Mouse (Mus musculus) lung, postnatal 4 days (tissue): ENCODE results near the gene Hps5.
"Not testable (repeated sequence)": the region's sequence is repeated elsewhere in the genome, so short reads cannot be mapped to it uniquely, and the experiment has no call there.

ENCODE experiments used
- DNase-seq, 2 experiments: peaks; one replicate each; pipeline ENCODE4 v3.0.0; 2021

The Hps5 gene

GRCm38 (mm10) chr7:46795287-46796205 lies at the start of gene Hps5, which contains the start of gene Gtf2h1:
TSS of gene Hps5 (minus strand) at chr7:46796064.
TSS of gene Gtf2h1 (plus strand) at chr7:46796103.
- peak; percentile 98 for DNase-seq

DNA sequence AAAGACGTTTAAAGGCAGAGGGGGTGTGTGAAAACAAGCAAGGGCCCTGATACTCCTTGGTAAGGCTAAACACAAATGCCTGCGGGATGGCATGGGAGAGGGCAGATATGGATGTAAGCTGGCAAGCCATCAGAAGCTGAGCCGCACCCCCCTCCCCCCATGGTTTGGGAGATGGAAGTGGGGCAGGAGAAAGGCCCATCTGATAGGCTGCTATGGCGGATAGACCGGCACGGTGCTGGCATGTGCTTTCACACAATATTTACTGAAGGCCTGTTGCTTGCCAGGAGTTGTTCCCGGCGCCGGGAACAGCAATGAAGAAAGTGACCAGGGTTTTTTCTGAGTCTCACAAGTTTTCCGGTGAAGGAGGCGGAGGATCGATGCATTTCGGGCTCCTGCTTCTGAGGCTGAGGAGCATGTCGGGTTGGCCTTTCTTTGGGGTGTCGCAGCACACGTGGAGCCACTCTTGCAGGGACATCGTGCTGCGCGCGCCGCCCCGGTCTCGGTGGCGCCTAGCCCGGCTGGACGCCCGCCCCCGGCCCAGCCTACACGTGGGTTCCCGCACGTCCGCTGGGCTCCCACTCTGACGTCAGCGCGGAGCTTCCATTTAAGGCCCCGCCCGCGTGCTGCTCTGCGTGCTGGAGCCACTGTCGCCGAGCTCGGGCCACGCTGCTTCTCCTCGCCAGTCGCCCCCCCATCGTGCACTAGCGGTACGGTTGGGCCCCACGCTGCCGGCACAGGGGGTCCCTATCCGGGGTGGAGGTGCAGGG lies 49.5 kb upstream of the Hps5 start:
- DNase-seq = peak; percentile 96

DNA sequence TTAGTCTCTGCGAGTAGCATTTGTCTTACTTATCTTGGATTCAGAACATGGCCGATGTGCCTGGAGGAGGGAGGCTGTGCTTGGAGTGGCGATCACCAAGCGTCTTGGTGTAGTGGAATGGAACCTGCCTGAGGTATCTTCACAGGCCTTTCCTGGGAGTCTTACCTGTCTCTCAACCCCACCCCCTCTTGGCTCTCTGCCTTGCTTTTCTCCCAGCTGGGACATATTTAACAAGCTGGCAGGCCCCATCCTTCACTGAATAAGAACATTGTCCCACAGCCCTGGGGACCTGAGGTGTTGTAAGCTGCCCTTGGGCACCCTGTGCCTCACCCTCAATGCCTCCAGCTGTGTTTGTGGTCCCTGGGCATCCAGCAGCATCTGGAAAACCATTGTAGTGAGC lies 47.7 kb upstream of the Hps5 start:
- DNase-seq = no peak

DNA sequence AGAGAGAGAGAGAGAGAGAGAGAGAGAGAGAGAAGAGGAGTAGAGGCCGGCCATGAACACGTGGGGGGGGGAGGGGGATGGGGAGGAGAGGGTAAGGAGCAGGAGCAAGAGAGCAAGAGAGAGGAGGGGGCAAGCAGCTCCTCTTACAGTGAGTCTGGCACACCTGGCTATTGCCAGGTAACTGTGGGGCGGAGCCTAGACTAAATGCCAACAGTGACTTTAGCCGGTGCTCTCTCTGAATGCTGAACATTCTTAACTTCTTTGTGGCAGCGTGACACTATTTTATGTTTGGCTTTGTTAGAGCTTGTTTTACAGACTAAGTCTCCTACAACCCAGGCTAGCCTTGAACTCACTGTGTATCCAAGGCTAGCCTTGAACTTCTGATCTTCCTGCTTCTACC lies 46.4 kb upstream of the Hps5 start:
- peak in 1 of 2 experiments; percentile 47 for DNase-seq

DNA sequence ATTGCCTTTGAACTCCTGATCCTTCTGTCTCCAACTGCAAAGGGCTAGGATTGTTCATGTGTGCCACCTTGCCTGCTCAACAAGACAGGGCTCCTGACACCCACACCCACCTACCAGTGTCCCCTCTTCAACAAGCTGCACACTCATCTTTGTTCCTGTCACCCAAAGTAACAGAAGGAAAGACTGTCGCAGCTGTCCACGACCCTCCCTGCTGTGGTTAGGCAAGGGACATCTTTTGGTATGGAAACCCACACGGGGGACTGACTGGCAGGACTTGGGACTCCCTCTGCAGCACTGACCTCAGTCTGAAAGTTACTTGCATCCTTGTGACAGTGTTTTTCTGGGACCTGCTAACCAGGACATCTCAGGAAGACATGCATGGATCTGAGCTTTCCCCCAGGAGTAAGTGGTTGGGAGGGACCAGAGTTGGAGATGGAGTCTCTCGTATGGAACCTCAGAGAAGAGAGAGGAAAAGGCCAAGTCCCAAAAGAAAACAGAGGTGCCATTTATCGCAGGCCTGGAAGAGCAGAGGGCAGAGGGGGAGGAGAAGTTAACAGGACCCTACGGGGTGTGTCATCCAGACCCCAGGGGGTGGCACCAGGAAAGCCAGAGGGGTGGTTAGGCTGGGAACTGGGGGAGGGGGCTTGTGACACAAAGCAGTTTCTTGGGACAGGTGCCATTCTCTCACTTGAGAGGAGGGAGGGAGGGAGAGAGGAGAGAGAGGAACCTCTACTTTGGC lies 45.1 kb upstream of the Hps5 start, which contains the start of gene Ldha:
Gene Ldha, plus strand, starts transcription at position 689 of the 739 bp plus-strand sequence.
- DNase-seq = peak in 1 of 2 experiments; percentile 16

- peak; percentile 66 to 85 for DNase-seq
Measured at GRCm38 (mm10) chr7:46840326-46840725, 44.5 kb upstream of the Hps5 start.

GRCm38 (mm10) chr7:46839861-46840260 lies 44.0 kb upstream of the Hps5 start:
- DNase-seq = no peak

DNA sequence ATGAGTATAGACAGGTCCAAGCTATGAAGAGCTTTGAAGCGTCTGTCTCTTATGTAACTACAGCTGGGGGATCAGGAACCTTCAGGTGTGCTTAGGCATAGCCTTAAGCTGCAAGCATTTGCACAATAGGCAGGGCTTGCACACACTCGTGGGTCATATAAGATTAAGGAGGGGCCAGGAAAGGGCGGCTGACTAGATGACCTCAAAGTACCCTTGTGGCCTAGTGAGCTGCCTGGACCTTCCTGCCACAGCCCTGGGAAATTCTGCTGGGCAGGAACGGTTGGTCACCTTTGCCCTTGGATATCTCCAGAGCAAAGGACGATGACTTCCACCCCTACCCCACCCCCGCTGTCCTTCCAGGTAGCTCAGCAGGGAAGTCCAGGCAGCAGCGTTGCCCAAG lies 43.6 kb upstream of the Hps5 start:
- peak; percentile 48 to 58 for DNase-seq

DNA sequence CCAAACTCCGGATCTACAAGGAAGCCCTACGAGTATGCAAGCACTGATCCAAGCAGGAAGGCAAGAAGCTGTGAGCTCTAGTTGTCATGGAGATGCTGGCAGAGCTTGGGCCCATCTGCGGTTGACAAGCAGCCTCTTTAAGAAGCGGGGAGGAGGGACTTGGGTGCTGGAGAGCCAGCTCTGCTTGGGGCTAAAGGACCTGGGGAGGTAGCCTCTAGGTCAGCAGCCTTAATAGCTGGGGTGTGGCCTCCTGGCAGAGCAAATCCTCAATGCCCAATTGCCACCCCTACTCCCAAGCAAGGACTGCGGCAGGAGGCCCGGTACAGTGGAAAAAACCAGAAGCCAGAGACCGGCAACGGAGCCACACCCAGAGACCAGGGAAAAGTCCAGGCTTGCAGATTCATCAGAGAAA lies 43.0 kb upstream of the Hps5 start:
- DNase-seq = peak; percentile 83 to 92

DNA sequence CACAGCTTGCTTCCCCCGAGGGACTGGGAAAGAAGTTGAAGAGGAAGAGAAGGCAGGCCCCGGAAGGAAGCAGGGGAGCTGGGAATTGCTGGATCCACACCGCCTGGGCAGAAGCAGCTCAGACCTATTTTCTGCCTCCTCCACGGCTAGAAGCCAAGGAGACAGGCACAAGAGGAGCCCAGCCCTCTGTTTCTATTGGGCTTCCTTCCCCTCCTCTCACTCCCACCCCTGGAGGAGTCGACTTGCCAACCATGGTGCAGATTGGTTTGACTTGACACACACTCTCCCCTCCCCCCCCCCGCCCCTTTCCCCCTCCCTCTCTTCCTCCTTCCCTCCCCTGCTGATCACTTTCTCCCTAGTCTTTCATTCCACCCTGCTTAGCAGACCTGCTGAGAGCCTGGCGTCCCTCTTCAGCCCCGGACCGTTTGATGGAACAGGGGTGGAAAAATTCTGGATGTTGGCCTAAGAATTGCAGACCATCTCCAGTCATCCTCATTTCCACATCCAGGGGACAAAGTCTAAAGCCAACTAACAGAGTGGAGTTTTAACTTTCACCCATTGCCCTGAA lies 42.3 kb upstream of the Hps5 start:
- peak; percentile 61 to 71 for DNase-seq

DNA sequence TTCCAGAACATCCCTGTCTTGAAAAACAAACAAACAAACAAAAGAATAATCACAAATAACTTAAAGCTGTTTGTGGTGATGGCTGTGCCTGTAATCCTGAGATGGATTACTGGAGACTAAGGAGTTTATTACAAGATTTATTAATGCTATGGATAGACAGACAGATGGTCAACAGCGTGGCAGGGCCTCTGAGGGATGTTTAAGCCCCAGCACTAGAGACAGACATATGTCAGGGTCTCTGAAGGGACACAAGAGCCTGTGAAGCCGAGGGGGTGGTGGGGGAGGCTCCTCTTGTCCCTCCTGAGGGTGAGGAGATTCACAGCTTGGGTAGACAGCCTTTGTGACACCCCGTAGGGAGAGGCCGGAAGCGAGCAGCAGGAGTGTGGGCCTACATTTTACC lies 41.2 kb upstream of the Hps5 start:
- no peak for DNase-seq

DNA sequence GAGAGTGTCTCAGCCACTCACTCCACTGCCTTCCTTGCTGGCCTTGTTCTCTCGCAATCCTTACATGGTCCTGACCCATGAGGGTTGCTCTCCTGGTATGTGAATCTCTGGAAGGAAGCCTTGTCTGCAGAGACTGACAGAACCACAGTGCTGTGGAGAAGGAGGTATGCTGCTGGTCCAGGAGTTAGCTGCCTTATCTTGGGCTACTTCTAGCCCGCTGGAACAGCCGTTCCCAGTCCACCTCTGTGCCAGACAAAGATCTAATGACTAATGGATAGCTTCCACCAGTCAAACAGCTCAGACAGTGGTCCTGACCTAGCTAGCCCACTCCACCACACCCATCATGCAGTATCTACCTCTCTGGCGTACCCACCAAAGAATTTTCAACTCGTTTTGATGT lies 40.5 kb upstream of the Hps5 start:
- DNase-seq = no peak

- peak in 1 of 2 experiments; percentile 50 for DNase-seq
Measured at GRCm38 (mm10) chr7:46834994-46835610, 39.2 kb upstream of the Hps5 start.

- DNase-seq = no peak
Measured at GRCm38 (mm10) chr7:46833670-46834255, 37.9 kb upstream of the Hps5 start.

GRCm38 (mm10) chr7:46833266-46833665 lies 37.4 kb upstream of the Hps5 start:
- DNase-seq = peak; percentile 66 to 81

DNA sequence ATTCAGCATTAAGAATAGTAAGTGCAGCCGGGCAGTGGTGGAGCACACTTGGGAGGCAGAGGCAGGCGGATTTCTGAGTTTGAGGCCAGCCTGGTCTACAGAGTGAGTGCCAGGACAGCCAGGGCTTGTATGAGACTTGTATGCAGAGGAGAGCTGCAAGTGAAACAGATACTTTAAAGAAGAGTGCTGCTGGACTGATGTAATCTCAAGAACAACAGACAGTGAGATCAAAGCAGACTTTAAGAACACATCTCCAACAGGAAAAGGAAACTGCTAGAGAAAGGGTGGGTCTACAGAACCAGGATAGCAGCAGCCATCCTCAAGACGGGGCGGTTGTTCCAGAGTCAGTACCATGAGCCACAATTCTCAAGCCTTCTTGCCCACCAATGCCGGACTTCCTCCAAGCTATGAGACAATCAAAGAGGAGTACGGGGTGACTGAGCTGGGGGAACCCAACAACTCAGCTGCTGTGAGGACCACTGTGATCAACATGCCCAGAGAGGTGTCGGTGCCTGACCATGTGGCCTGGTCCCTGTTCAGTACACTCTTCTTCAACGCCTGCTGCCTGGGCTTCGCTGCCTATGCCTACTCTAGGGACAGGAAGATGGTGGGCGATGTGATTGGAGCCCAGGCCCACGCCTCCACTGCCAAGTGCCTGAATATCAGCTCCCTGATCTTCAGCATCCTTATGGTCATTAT lies 36.4 kb upstream of the Hps5 start:
- DNase-seq = not testable (repeated sequence)

- DNase-seq = no peak
Measured at GRCm38 (mm10) chr7:46831693-46832092, 35.8 kb upstream of the Hps5 start.

DNA sequence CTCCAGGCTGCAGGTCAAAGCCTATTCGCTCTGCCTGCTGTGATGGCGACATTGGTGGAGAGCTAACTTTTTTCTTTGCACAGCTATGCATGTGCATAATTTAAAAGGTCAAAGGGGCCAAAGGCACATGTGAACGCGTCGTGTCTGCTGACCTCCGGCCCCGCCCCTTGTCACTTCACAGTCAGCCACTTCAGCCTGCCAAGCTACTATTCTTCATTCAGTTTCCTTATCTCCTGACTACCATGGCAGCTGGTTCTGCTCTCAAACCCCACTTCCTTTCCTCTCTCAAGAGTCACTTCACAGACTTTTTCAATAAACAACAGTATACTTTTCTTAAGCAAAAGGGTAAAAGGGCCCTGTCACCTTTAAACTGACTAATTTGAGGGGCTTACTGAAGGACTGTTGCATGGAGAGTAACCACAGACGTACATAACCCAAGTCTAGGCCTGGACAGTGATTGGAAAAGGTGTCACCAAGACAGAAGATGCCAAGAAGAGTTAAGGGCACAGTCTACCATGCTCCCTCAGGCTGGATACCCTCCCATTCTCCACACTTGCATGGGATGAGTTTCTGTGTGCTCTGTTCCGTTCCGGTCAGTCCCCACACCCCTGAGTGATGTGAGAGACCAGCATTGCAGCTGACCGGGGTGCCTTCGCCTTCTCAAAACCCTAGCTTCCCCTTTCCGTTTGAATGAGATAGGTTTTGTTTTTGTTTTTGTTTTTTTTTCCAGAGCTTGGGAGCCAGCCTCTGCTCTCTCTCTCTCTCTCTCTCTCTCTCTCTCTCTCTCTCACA lies 35.1 kb upstream of the Hps5 start:
- peak; percentile 73 to 89 for DNase-seq

DNA sequence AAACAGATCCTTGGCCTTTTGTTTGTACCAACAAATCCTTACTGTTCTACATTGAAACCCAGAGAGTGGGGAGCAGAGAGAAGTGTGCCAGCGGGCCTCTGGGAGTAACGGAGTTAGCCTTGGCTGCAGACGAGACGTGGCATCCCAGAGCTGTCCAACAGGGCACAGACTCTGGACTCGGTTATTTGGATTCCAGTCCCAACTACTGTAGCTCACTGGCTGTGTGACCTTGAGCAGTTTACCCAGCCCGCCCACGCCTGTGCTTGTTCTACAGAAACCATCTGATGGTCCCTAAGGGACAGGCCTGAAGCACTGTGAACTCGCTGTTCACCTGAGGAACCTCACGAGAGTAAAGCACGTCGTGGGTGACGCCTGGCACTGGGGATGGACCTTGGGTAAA lies 34.0 kb upstream of the Hps5 start:
- no peak for DNase-seq

DNA sequence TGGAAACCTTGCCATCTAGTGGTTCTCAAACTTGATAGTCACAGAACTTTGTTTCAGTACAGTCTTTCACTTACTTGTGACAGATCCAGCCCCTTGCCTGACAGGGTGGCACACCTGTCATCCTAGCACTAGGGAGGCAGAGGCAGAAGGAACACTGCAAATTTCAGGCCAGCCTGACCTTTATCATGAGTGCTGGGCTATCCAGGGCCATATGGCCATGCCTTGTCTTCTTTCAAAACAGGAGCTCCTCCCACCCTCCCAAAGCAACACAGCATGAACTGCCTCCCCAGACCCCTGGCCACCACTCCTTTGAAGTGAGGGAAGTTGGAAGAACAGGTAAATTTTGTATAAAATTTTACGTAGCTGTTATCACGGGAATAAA lies 31.9 kb upstream of the Hps5 start:
- DNase-seq = no peak
